Mouse (Mus musculus) C2C12 (cell line): Measurements from ENCODE around the gene Cops3.
"Not testable (repeated sequence)": the region's sequence is repeated elsewhere in the genome, so short reads cannot be mapped to it uniquely, and the experiment has no call there.

Source experiments
- CTCF ChIP-seq: IDR thresholded peaks from one replicate; pipeline ENCODE4 v1.5.1; 2011; ENCODE audit not compliant: control insufficient read depth, insufficient read depth, insufficient read length
- MAX ChIP-seq: IDR thresholded peaks from one replicate; pipeline ENCODE4 v1.6.1; 2011; ENCODE audit warnings: mild to moderate bottlenecking, control low read depth
- MYOG ChIP-seq: IDR thresholded peaks from one replicate; pipeline ENCODE4 v1.6.1; 2011; ENCODE audit not compliant: control insufficient read depth, insufficient read length; ENCODE audit errors: extremely low read depth
- USF1 ChIP-seq: IDR thresholded peaks from one replicate; pipeline ENCODE4 v1.6.1; 2011; ENCODE audit warnings: low read depth, mild to moderate bottlenecking, control low read depth, moderate library complexity

DNA sequence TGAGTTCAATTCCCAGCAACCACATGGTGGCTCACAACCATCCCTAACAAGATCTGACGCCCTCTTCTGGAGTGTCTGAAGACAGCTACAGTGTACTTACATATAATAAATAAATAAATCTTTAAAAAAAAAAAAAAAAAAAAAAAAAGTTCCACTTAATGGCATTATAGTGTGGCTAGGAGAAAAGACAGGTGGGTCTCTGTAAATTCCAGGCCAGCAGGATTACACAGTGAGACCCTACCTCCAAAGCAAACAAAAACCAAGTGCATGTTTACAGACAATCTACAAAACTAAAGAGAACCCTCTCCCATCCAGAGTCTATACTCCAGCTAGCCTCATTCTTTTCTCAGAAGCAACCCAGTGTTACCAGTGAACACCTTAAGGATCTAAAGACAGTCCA, 1.8 kb downstream of the Cops3 start:
- TF ChIP-seq CTCF, MYOG, USF1, MAX: not testable (repeated sequence)
